Mouse (Mus musculus) kidney, adult 2 months (tissue): ENCODE measurements at regions not wholly inside any gene's neighbourhood (a gene's known extent, or its start where the extent isn't known, plus 50 kb on each side); places are given as distances from the start of the nearest gene placed in this dataset.
"Not testable (repeated sequence)": the region's sequence is repeated elsewhere in the genome, so short reads cannot be mapped to it uniquely, and the experiment has no call there.

ENCODE experiments used
- DNase-seq: peaks from one replicate; pipeline ENCODE4 v3.0.0; 2021
- H3K27ac ChIP-seq: fragments of 200-500 bp; 2 replicates; pipeline ENCODE4 v1.5.1; 2012; ENCODE audit warnings: low read depth, low read length, control low read depth, inconsistent platforms; ENCODE audit not compliant: insufficient read depth
- H3K27me3 ChIP-seq: fragments of 200-500 bp; replicated peaks from 2 replicates; pipeline ENCODE4 v1.6.1; 2012; ENCODE audit warnings: mild to moderate bottlenecking, moderate library complexity, low read length, inconsistent platforms; ENCODE audit not compliant: control insufficient read depth, insufficient read depth
- H3K36me3 ChIP-seq: fragments of 200-500 bp; 2 replicates; pipeline ENCODE4 v1.6.1; 2012; ENCODE audit warnings: mild to moderate bottlenecking, moderate library complexity, low read length, inconsistent platforms; ENCODE audit not compliant: control insufficient read depth, insufficient read depth
- H3K4me1 ChIP-seq: fragments of 200-500 bp; 2 replicates; pipeline ENCODE4 v1.6.1; 2011; ENCODE audit warnings: low read length; ENCODE audit not compliant: control insufficient read depth, insufficient read depth
- H3K4me3 ChIP-seq: fragments of 200-500 bp; 2 replicates; pipeline ENCODE4 v1.5.1; 2011; ENCODE audit warnings: mild to moderate bottlenecking, low read depth, low read length, control low read depth; ENCODE audit not compliant: insufficient read depth
- CTCF ChIP-seq: fragments of 200-500 bp; conservative IDR thresholded peaks from 2 replicates; pipeline ENCODE4 v1.5.1; 2011; ENCODE audit warnings: low read depth, mild to moderate bottlenecking, control low read depth, low read length, moderate library complexity, mixed read lengths; ENCODE audit not compliant: insufficient read depth, insufficient read length
- POLR2A ChIP-seq: fragments of 200-500 bp; IDR thresholded peaks from one replicate; pipeline ENCODE4 v1.6.1; 2011; ENCODE audit warnings: low read depth, low read length, control low read depth
- WGBS: fragments of 180-500 bp; shearing (Covaris S2); methylation state at CpG from one replicate; pipeline ENCODE4 v1.1.7; 2018; 5-methylcytosine and 5-hydroxymethylcytosine counted together

DNA sequence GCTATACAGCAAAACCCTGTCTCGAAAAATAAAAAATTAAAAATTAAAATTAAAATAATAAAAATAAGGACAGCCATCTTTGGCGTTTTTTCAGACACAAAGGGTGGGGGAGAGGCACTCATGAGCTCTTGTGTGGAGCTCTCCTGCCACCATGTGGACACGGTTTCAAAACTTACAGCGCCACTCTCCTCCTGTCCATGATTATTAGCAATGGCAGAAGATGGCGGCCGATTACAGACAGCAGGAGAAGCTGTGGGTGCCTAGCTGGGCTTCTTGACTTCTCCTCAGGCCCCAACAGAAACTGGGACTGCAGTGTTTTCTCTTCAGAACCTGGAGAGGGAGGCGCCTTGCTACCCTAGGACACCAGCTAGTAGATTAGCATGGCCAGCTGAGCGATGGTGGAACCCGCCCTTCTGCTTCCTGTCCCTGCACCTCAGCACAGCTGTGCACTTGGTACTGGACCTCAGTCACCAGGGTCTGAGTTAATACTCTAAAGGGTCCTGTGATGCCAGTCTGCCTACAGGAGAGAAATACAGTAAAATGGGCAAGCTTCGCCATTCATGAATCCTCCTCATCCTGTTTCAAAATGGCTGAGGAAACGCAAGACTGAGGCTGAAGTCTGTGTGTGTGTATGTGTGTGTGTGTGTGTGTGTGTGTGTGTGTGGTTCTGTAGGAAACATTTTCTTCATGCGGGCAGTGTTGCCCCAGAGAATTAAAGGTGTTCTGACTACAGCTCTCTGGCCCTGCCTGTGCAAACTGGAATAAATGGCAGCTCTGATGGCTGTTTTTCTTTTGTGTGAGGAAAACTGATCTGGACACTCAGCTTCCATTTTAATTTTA, 155.7 kb upstream of the Olfr1324 start:
- H3K4me3 ChIP-seq: no peak overlapping the region
- no peaks in the 10 kb centered on the region for H3K4me1 ChIP-seq
- WGBS: 96% methylated on average over 12 of the region's 12 CpGs
- TF ChIP-seq CTCF (no peak), POLR2A (no peak)
- H3K36me3 ChIP-seq: no peaks in the 10 kb centered on the region
- no peak overlapping the region for H3K27ac ChIP-seq
- no peaks in the 10 kb centered on the region for H3K27me3 ChIP-seq
- DNase-seq: no peak

DNA sequence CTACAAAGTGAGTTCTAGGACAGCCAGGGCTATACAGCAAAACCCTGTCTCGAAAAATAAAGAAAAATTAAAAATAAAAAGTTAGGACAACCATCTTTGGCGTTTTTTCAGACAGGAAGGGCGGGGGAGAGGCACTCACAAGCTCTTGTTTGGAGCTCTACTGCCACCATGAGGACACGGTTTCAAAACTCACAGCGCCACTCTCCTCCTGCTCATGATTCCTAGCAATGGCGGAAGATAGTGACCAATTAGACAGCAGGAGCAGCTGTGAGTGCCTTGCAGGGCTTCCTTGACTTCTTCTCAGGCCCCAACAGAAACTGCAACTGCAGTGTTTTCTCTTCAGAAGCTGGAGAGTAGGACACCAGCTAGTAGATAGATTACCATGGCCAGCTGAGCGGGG, 151.9 kb upstream of the Olfr1324 start:
- Histone ChIP-seq H3K36me3 (no peaks in the 10 kb centered on the region), H3K4me1 (no peaks in the 10 kb centered on the region), H3K27me3 (no peaks in the 10 kb centered on the region), H3K27ac (no peak overlapping the region), H3K4me3 (no peak overlapping the region)
- TF ChIP-seq POLR2A (no peak), CTCF (no peak)
- whole genome bisulfite sequencing: 95% methylated on average over 7 of the region's 7 CpGs
- DNase-seq: no peak

DNA sequence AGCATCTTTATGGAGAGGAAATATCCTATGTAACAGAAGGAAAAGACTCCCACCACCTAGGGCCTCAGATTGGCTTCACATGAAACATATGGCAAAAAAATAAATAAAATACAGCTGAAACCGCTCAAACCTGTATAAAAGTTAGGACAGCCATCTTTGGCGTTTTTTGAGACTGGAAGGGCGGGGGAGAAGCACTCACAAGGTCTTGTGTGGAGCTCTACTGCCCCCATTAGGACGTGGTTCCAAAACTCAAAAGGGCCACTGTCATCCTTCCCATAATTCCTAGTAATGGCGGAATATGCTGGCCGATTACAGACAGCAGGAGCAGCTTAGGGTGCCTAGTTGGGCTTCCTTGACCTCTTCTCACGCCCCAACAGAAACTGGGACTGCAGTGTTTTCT, 148.5 kb upstream of the Olfr1324 start:
- Histone ChIP-seq H3K27ac (no peak overlapping the region), H3K27me3 (no peaks in the 10 kb centered on the region), H3K4me3 (no peak overlapping the region), H3K36me3 (no peaks in the 10 kb centered on the region), H3K4me1 (no peaks in the 10 kb centered on the region)
- no peak for TF ChIP-seq CTCF
- no peak for TF ChIP-seq POLR2A
- DNase-seq: no peak
- 83% methylated on average over 7 of the region's 7 CpGs for WGBS

DNA sequence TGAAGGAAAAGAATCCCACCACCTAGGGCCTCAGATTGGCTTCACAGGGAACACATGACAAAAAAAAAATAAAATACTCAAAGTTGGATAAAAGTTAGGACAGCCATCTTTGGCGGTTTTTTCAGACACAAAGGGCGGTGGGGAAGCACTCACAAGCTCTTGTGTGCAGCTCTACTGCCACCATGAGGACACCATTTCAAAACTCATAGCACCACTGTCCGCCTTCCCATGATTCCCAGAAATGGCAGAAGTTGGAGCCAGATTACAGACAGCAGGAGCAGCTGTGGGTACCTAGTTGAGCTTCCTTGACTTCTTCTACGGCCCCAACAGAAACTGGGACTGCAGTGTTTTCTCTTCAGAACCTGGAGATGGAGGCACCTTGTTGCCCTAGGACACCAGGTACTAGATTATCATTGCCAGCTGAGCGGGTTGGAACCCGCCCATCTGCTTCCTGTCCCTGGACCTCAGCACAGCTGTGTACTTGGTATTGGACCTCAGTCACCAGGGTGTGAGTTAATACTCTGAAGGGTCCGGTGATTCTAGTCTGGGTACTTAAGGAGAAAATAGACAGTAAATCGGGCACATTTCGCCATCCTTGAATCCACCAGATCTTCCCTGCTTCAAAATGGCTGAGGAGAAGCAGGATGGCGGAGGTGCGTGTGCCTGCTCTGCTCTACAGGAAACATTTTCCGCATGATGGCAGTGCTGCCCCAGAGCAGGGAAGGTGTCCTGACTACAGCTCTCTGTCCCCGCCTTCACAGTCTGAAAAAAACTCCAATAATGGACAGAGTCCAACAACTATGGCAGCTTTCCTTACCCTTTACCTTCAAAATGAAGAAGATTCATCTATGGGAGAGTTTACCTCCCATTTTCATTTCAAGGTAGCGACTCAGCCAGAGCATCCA, 144.1 kb upstream of the Olfr1324 start:
- H3K4me3 ChIP-seq: not testable (repeated sequence)
- 92% methylated on average over 14 of the region's 14 CpGs for WGBS
- peak; percentile 14 for DNase-seq

DNA sequence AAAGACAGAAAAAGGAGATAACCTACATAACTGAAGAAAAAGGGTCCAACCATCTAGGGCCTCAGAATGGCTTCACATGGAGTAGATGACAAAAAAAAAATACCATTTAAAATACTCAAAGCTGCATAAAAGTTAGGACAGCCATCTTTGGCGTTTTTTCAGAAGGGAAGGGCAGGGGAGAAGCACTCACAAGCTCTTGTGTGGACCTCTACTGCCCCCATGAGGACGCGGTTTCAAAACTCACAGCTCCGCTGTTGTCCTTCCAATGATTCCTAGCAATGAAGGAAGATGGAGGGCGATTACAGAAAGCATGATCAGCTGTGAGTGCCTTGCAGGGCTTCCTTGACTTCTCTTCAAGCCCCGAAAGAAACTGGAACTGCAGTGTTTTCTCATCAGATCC, 140.8 kb upstream of the Olfr1324 start:
- Histone ChIP-seq H3K27me3 (no peaks in the 10 kb centered on the region), H3K27ac (no peak overlapping the region), H3K4me1 (no peaks in the 10 kb centered on the region), H3K4me3 (no peak overlapping the region), H3K36me3 (no peaks in the 10 kb centered on the region)
- WGBS: 92% methylated on average over 6 of the region's 6 CpGs
- no peak for DNase-seq
- TF ChIP-seq CTCF (no peak), POLR2A (no peak)

More for the DNA sequence above, 144.1 kb upstream of the Olfr1324 start:
- not testable (repeated sequence) for H3K27ac ChIP-seq, H3K36me3 ChIP-seq, H3K4me1 ChIP-seq, H3K27me3 ChIP-seq
- 0 out of 2 replicates have a peak, but pooled peaks have one; percentile 2 for TF ChIP-seq CTCF

DNA sequence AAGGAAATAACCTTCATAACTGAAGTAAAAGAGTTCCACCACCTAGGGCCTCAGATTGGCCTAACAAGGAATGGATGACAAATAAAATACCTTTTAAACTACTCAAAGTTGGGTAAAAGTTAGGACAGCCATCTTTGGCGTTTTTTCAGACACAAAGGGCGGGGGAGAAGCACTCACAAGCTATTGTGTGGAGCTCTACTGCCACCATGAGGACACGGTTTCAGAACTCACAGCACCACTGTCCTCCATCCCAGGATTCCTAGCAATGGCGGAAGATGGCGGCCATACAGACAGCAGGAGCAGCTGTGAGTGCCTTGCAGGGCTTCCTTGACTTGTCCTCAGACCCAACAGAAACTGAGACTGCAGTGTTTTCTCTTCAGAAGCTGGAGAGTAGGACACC, 138.0 kb upstream of the Olfr1324 start:
- H3K27me3 ChIP-seq: no peaks in the 10 kb centered on the region
- H3K4me1 ChIP-seq: no peaks in the 10 kb centered on the region
- no peak overlapping the region for H3K4me3 ChIP-seq
- no peaks in the 10 kb centered on the region for H3K36me3 ChIP-seq
- H3K27ac ChIP-seq: no peak overlapping the region
- TF ChIP-seq POLR2A (no peak), CTCF (no peak)
- WGBS: 95% methylated on average over 5 of the region's 5 CpGs
- no peak for DNase-seq

DNA sequence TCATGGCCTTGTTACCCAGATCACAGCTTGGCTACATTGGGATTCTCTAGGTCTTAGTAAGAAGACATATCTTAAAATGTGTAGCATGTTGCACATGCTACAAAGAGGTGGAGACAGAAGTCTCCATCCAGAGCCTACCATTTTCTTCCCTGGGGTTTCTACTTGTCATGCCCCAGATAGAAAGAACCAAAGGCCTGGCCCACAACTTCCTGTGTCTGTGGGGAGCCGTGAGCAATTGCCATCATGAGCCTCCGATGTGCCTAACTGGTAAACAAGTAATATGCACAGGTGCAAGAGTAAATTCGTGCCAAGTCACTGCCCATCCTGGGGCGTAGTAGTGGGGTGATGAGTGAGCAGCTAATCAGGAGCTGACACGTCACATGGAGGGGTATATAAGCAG, 136.7 kb upstream of the Olfr1324 start:
- H3K4me1 ChIP-seq, DNase-seq, H3K4me3 ChIP-seq, H3K27me3 ChIP-seq, H3K27ac ChIP-seq, H3K36me3 ChIP-seq: not testable (repeated sequence)
- WGBS: 95% methylated on average over 5 of the region's 5 CpGs
